10 mouse cellular contexts compared by ENCODE assay signal in genomic region chr16:37652654-37653053, GRCm38 (mm10). TPM values are rescaled to one million over a fixed set of nuclear protein-coding genes. Genes with fewer than 3 reads are reported as not detected.
DNase-seq lines count a peak whose midpoint lies in the region; ATAC-seq and TF ChIP-seq lines count a peak whose summit lies in the region.
"Had no signal": no experiment of that assay in that cellular context is flagged by ENCODE, and none has a peak within 500 bp of the region (broad histone marks: within the 10 kb centered on the region; RNA-seq: fewer than 3 reads in every experiment).

No protein-coding gene starts in this region.

- peaks cover 41% of the 10 kb centered on the region for H3K4me1 ChIP-seq in forebrain, embryonic 10.5 days
- peaks cover 10% of the 10 kb centered on the region for H3K4me1 ChIP-seq in intestine, embryonic 15.5 days (replicated peaks)
- H3K4me1 ChIP-seq in midbrain, embryonic 15.5 days, result peaks cover 27% of the 10 kb centered on the region

- H3K4me2 ChIP-seq in intestine, embryonic 15.5 days (replicated peaks), result peak overlapping the region; percentile 51; the same call in 1 of the 2 replicates
- H3K4me2 ChIP-seq in midbrain, embryonic 15.5 days, result peak overlapping the region; percentile 51

- no peak for TF ChIP-seq CTCF in layer of hippocampus, adult 2 months (conservative IDR thresholded peaks at IDR 0.05)

- no peaks in the 10 kb centered on the region for H3K9me3 ChIP-seq in forebrain, embryonic 10.5 days
- no peaks in the 10 kb centered on the region for H3K9me3 ChIP-seq in intestine, embryonic 15.5 days
- H3K9me3 ChIP-seq in midbrain, embryonic 15.5 days, result no peaks in the 10 kb centered on the region

- no peak for ATAC-seq in intestine, embryonic 15.5 days
- no peak for ATAC-seq in midbrain, embryonic 15.5 days (replicated peaks)
- ATAC-seq: Patski had no signal

- peak overlapping the region; percentile 75 for H3K4me3 ChIP-seq in layer of hippocampus, adult 2 months
- peak overlapping the region; percentile 82; the same call in 1 of the 2 replicates for H3K4me3 ChIP-seq in forebrain, embryonic 10.5 days
- H3K4me3 ChIP-seq in intestine, embryonic 15.5 days (replicated peaks), result no peak overlapping the region
- H3K4me3 ChIP-seq in midbrain, embryonic 15.5 days, result peak overlapping the region; percentile 69

- H3K36me3 ChIP-seq in forebrain, embryonic 10.5 days (replicated peaks), result peaks cover 22% of the 10 kb centered on the region
- 0 out of 2 replicates have a peak, but pooled peaks cover 3% of the 10 kb centered on the region for H3K36me3 ChIP-seq in intestine, embryonic 15.5 days
- 0 out of 2 replicates have a peak, but pooled peaks cover 5% of the 10 kb centered on the region for H3K36me3 ChIP-seq in midbrain, embryonic 15.5 days (replicated peaks)

- 81% methylated on average over 5 of the region's 5 CpGs for WGBS in forebrain, embryonic 10.5 days
- 74% methylated on average over 5 of the region's 5 CpGs for WGBS in intestine, embryonic 15.5 days
- 84% methylated on average over 5 of the region's 5 CpGs for WGBS in midbrain, embryonic 15.5 days

- no peaks in the 10 kb centered on the region for H3K27me3 ChIP-seq in forebrain, embryonic 10.5 days (ENCODE audit: poor library complexity, severe bottlenecking)
- no peaks in the 10 kb centered on the region for H3K27me3 ChIP-seq in intestine, embryonic 15.5 days (replicated peaks)
- no peaks in the 10 kb centered on the region for H3K27me3 ChIP-seq in midbrain, embryonic 15.5 days (replicated peaks)
- H3K27me3 ChIP-seq: Patski had no signal

- H3K9ac ChIP-seq in intestine, embryonic 15.5 days, result no peak overlapping the region
- no peak overlapping the region for H3K9ac ChIP-seq in midbrain, embryonic 15.5 days

- no peak for DNase-seq in layer of hippocampus, adult 2 months (ENCODE audit: low spot score in 2 of 2)
- no peak for DNase-seq in layer of hippocampus, adult 8-10 months (ENCODE audit: low spot score in 2 of 2)
- no peak for DNase-seq in forebrain, embryonic 10.5 days (ENCODE audit: extremely low spot score, low spot score)
- no peak for DNase-seq in right cerebral cortex, postnatal 14 days
- DNase-seq in frontal cortex, postnatal 25 days (ENCODE audit: low spot score in 2 of 2), result no peak
- DNase-seq in layer of hippocampus, postnatal 10 days (ENCODE audit: low spot score in 2 of 2), result no peak
- DNase-seq: retina, postnatal 1 day had no signal

- peak overlapping the region; percentile 99 for H3K27ac ChIP-seq in layer of hippocampus, adult 2 months
- no peak overlapping the region for H3K27ac ChIP-seq in forebrain, embryonic 10.5 days
- no peak overlapping the region for H3K27ac ChIP-seq in intestine, embryonic 15.5 days
- no peak overlapping the region for H3K27ac ChIP-seq in midbrain, embryonic 15.5 days

RNA-seq across cellular contexts. Expression of gene Ndufb4, which starts 1.6 kb away (rescaled TPM):
- total RNA-seq in layer of hippocampus, adult 2 months (2021), result 10 to 100 TPM; 83.1 to 94.7 TPM
- 10 to 100 TPM; 66.8 to 77.5 (median 69.6) TPM for total RNA-seq in layer of hippocampus, adult 8-10 months (2022)
- polyA plus RNA-seq in forebrain, embryonic 10.5 days (2016; fragmentation: Nextera tagmentation; extraction: Ambion mirVana), result 44.8 and 47.6 TPM in 2 replicates
- 58.4 and 71.7 TPM in 2 replicates for polyA plus RNA-seq in intestine, embryonic 15.5 days (2015; fragmentation: Nextera tagmentation; extraction: Ambion mirVana)
- polyA plus RNA-seq in midbrain, embryonic 15.5 days (2015; fragmentation: Nextera tagmentation; extraction: Ambion mirVana), result 46.3 and 49.9 TPM in 2 replicates
- total RNA-seq in layer of hippocampus, postnatal 10 days (2021), result 10 to 100 TPM; 52.8 to 88.1 TPM
